Mouse (Mus musculus) forebrain, embryonic 15.5 days (tissue): ENCODE measurements around the gene Mrgprd. TPM values are rescaled to one million over a fixed set of nuclear protein-coding genes. Genes with fewer than 3 reads are reported as not detected.
A peak's percentile ranks its signal among the peaks of the same experiment; 100 is the strongest.

Experiments used
- ATAC-seq: fragments of 200-750 bp; cut with Nextera tagmentation; replicated peaks from 2 replicates; pipeline ENCODE4 v1.8.0; 2017; ENCODE audit warnings: mild to moderate bottlenecking, moderate TSS enrichment, moderate library complexity
- H3K27ac ChIP-seq: fragments of 300-500 bp; sonication (generic); replicated peaks from 2 replicates; pipeline ENCODE4 v1.5.1; 2015; ENCODE audit warnings: mild to moderate bottlenecking, inconsistent platforms
- H3K27me3 ChIP-seq: fragments of 300-500 bp; sonication (generic); 2 replicates; pipeline ENCODE4 v1.6.1; 2015; ENCODE audit warnings: inconsistent platforms
- H3K36me3 ChIP-seq: fragments of 300-500 bp; sonication (generic); 2 replicates; pipeline ENCODE4 v1.6.1; 2015; ENCODE audit warnings: mild to moderate bottlenecking, inconsistent platforms
- H3K4me1 ChIP-seq: fragments of 300-500 bp; sonication (generic); 2 replicates; pipeline ENCODE4 v1.6.1; 2015; ENCODE audit warnings: inconsistent platforms
- H3K4me2 ChIP-seq: fragments of 300-500 bp; sonication (generic); replicated peaks from 2 replicates; pipeline ENCODE4 v1.6.1; 2015; ENCODE audit warnings: mild to moderate bottlenecking, inconsistent platforms
- H3K4me3 ChIP-seq: fragments of 300-500 bp; sonication (generic); 2 replicates; pipeline ENCODE4 v1.5.1; 2015; ENCODE audit warnings: mild to moderate bottlenecking, inconsistent platforms
- H3K9ac ChIP-seq: fragments of 300-500 bp; sonication (generic); replicated peaks from 2 replicates; pipeline ENCODE4 v1.6.1; 2015; ENCODE audit warnings: mild to moderate bottlenecking, inconsistent platforms
- H3K9me3 ChIP-seq: fragments of 300-500 bp; sonication (generic); 2 replicates; pipeline ENCODE4 v1.6.1; 2016; ENCODE audit warnings: inconsistent platforms
- WGBS: fragments of 180-500 bp; shearing (Covaris S2); methylation state at CpG from one replicate; pipeline ENCODE4 v1.1.7; 2015; ENCODE audit warnings: mixed read lengths; 5-methylcytosine and 5-hydroxymethylcytosine counted together
- polyA plus RNA-seq: library from polyadenylated mRNA; unstranded; fragments of >200 nt; fragmentation: Nextera tagmentation; extraction: Ambion mirVana; gene quantifications from 2 replicates; pipeline ENCODE4 v1.2.1, GENCODE M21; 2015

The Mrgprd gene
- polyA plus RNA-seq, 1 experiment from 2014 or later, result not detected

DNA sequence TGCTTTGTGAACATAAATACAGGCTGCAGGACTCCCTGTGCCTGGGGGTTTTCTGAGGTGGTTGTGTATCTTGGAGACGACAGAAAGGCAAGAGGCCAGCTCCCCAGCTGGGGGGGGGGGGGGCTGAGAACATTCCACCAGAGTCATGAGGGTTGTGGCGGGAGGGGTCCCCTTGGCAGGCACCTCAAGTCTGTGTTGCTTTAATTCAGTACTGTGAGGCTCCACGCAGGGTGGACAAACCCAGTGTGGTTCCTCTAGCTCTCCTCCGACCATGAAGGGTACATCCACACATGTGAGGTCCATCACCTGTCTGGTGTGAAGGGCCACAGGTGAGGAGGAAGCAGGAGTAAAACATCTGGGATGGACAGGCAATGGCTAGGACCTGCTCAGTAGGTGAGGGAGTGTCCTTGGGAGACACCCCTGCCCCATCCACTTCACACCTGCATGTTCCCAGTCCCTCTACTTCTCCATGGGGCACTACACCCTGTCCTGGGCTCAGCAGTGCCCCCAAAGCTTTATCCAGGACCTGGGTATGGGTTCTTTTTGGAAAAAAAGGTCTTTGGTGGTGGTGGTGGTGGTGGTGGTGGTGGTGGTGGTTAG, 19.9 kb downstream of the Mrgprd start:
- H3K4me3 ChIP-seq, result no peak overlapping the region

DNA sequence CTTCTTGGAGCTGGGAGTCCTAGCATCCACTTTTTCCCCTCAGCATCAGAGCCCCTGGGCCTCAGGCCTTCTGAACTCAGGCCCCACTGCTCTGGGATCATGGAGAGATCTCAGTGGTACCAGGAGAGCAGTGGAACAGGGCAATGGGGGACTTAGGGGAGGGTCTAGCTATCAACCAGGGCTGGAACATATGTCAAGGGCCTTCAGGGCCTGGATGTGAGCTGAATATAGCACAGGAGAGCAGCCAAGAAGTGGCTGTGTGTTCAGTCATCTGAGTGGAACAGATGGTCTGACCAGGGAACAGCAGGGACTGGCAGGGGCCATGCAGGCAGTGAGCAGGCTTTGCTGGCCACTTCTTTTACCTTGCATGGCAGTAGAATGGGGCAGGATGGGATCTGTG, 20.6 kb downstream of the Mrgprd start:
- Histone ChIP-seq H3K4me3 (no peak overlapping the region), H3K36me3 (no peaks in the 10 kb centered on the region)
- peak; percentile 55; the same call in 1 of the 2 replicates for ATAC-seq

More for the DNA sequence above, 19.9 kb downstream of the Mrgprd start:
- Histone ChIP-seq H3K36me3 (no peaks in the 10 kb centered on the region), H3K4me2 (no peak overlapping the region), H3K27me3 (no peaks in the 10 kb centered on the region), H3K9me3 (no peaks in the 10 kb centered on the region), H3K4me1 (no peaks in the 10 kb centered on the region), H3K9ac (no peak overlapping the region), H3K27ac (no peak overlapping the region)
- WGBS, result 63% methylated on average over 4 of the region's 4 CpGs
- ATAC-seq, result no peak

DNA sequence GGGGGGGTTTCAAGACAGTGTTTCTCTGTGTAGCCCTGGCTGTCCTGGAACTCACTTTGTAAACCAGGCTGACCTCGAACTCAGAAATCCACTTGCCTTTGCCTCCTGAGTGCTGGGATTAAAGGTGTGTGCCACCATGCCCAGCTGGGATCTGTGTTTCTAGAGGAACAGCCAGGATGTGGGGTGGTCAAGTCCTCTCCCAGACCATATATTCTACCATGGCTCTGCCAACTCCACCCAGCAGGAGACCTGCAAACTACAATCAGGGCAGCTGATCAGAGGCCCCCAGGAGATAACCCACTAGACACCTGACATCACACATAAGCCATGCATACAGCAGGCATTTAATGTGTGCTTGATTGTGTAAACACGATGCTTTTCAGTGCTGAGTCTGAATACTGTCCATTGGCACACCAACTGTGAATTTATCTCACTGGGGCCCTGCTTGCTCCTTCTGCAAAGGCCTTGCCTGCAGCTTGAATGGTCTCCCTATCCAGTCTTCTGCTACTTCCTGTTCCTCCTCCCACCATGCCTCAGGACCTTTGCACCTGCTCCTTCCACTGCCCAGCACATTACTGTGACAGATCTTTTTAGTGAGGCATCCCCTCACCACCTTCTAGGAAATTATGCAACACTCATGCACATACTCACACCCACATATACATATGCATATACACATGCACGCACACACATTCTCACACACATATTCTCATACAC, 21.1 kb downstream of the Mrgprd start:
- no peaks in the 10 kb centered on the region for H3K4me1 ChIP-seq

More for the DNA sequence above, 20.6 kb downstream of the Mrgprd start:
- Histone ChIP-seq H3K4me1 (no peaks in the 10 kb centered on the region), H3K9ac (no peak overlapping the region), H3K27me3 (no peaks in the 10 kb centered on the region), H3K4me2 (no peak overlapping the region), H3K9me3 (no peaks in the 10 kb centered on the region), H3K27ac (no peak overlapping the region)

DNA sequence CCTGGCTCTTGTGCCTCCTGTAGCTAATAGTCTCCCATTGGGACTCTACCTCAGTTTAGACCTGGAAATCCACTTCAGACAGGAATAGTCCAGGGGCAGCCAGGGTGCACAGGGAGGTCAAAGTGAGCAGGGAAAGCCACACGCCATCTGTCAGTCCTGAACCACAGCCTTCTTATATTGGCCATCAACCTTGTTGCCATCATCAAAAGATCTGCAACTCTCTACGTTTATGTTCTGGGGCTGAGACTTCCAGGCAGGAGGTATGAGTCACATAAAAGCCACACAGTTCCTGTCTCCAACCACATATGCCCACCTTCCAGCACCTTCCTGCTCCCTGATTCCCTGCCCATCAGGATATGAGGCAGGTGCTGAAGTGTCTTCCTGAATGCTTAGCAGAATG, 23.3 kb downstream of the Mrgprd start:
- no peaks in the 10 kb centered on the region for H3K27me3 ChIP-seq
- no peak overlapping the region for H3K9ac ChIP-seq
- no peaks in the 10 kb centered on the region for H3K4me1 ChIP-seq
- no peaks in the 10 kb centered on the region for H3K9me3 ChIP-seq
- no peak overlapping the region for H3K4me2 ChIP-seq
- 83% methylated on average over 2 of the region's 2 CpGs for WGBS
- no peak overlapping the region for H3K27ac ChIP-seq
- no peak overlapping the region for H3K4me3 ChIP-seq
- no peaks in the 10 kb centered on the region for H3K36me3 ChIP-seq
- no peak for ATAC-seq

More for the DNA sequence above, 21.1 kb downstream of the Mrgprd start:
- no peak for ATAC-seq
- Histone ChIP-seq H3K4me3 (no peak overlapping the region), H3K4me2 (no peak overlapping the region), H3K27me3 (no peaks in the 10 kb centered on the region), H3K9me3 (no peaks in the 10 kb centered on the region), H3K27ac (no peak overlapping the region), H3K9ac (no peak overlapping the region), H3K36me3 (no peaks in the 10 kb centered on the region)
- WGBS, result 86% methylated on average over 3 of the region's 3 CpGs

DNA sequence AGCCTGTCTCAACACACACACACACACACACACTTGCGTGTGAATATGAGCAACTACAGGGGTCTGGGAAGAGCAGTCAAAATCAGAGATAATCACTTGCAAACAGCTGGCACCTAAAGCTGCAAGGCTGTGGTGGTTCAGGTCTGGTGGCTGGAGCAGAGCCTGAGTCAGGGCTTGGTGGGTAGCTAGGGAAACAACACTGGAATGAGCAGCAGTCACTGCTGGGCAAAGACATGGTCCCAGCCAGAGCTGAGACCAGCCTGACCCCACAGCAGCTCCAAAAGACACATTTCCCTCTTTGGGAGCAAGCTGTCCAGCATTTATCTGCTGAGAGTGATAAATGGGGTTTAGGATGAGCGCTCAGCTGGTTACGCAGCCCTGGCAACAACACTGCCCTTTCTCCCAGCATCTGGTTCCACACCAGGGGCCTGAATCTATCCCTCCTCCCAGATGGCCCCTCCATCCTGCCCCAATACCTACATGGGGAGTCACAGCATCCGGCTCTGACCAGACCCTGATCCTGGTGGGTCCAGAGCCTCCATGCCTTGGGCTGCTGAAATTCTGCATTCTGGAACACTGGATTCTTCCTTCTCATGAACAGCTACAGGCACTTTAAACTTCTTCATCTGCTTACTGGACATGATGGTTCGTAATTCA, 25.7 kb downstream of the Mrgprd start:
- Histone ChIP-seq H3K9me3 (no peaks in the 10 kb centered on the region), H3K27me3 (no peaks in the 10 kb centered on the region), H3K4me2 (no peak overlapping the region), H3K36me3 (no peaks in the 10 kb centered on the region), H3K4me1 (no peaks in the 10 kb centered on the region), H3K9ac (no peak overlapping the region), H3K4me3 (no peak overlapping the region), H3K27ac (no peak overlapping the region)
- WGBS, result 88% methylated on average over 5 of the region's 5 CpGs
- no peak for ATAC-seq

Other genes with a start within 250 kb of the Mrgprd start
- 0.34 TPM in 1 of 2 replicates, not detected in the other for gene 1810010D01Rik, start 106.7 kb upstream of the Mrgprd start, polyA plus RNA-seq
- 2.9 and 3.4 TPM in 2 replicates for gene Tpcn2, start 30.8 kb upstream of the Mrgprd start, polyA plus RNA-seq
- gene Mrgprf, start 14.0 kb upstream of the Mrgprd start, polyA plus RNA-seq, result 2.0 and 2.2 TPM in 2 replicates